Mouse (Mus musculus): ENCODE data around the gene Dync1li1. TPM values are rescaled to one million over a fixed set of nuclear protein-coding genes. Genes with fewer than 3 reads are reported as not detected.
A peak's percentile ranks its signal among the peaks of the same experiment; 100 is the strongest.
"Not testable (repeated sequence)": the region's sequence is repeated elsewhere in the genome, so short reads cannot be mapped to it uniquely, and the experiment has no call there.

Dync1li1 gene
- total RNA-seq, 2 experiments from 2014 or later: 31.3 to 34.1 TPM

DNA sequence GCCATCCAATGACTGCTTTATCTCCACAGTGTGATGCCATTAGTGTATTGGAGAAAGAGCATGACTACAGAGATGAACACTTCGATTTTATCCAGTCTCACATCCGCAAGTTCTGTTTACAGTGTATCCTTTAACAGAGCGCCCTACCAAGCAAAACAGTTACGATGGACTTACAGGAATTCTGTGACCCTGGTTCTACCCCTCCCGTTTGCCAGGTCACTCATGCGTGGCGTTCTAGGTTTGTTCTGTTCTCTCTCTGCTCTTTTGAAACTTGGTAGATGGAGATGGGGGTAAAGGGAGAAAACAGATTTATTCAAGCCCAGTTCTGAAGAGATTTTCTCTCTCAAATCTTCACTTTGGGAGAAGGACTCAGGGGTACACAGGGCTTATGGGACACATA, 24.9 kb downstream of the Dync1li1 start:
- intact Hi-C loops (cut with DNase I; ENCODE audit: low total_unique reads): no loop called here
- DNase-seq: no peak

DNA sequence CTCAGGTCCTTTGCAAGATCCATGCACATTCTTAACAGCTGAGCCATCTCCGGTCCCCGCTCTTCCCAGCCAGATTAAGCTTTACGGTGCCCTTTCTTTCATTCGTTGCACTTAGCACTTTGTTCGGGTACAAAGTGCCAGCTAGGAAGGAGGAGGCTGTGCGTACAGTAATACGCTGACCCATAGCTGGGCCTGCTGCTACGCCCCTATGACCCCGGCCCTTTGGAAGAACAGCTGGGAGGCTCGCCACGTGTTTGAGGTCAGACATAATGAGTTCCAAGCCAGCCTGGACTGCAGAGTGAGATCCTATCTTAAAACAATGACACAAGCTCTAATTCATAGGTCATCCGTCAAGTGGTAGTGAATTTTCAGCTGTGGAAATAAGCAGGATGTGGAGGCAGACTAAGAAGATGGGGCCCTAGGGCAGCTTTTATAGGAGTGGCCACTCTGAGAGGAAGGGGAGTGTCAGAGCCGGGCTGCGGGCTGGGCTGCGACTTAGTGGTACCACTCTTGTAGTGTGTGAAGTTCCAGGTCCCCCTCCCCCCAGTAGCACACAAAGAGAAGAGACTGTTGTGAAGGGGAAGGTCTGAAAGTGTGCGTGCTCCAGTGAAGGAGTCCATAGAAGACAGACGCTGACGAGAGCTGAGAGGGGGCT, 28.2 kb downstream of the Dync1li1 start:
- intact Hi-C loops (cut with DNase I; ENCODE audit: low total_unique reads): loop anchor here (2.0 kb wide), 1 partner anchor 34 kb away; no protein-coding TSS in a partner anchor
- DNase-seq: no peak

DNA sequence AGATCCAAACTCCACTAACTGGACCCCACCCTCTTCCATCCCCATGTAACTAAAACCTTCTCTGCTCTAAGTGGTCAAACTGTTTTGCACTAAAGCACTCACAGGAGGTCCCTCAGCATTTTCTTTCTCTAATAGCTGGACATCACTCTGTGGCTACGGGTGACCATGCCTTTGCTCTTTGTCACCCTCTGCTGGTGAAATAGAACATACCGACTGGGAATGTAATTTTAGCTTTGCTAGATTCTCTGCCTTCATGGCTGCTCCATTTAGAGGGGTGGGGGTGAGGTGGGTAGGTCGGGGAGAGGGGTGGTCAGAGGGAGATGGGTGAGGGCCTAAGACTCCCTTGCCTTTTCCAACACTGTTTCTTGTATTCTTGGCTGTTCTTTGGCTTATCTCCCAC, 38.7 kb downstream of the Dync1li1 start:
- DNase-seq: no peak
- intact Hi-C loops (cut with DNase I; ENCODE audit: low total_unique reads): loop anchor here (2.0 kb wide), 1 partner anchor 79 kb away; no protein-coding TSS in a partner anchor

GRCm38 (mm10) chr9:114728432-114728831, 39.8 kb downstream of the Dync1li1 start:
- intact Hi-C loops (cut with DNase I; ENCODE audit: low total_unique reads); DNase-seq: not testable (repeated sequence)

DNA sequence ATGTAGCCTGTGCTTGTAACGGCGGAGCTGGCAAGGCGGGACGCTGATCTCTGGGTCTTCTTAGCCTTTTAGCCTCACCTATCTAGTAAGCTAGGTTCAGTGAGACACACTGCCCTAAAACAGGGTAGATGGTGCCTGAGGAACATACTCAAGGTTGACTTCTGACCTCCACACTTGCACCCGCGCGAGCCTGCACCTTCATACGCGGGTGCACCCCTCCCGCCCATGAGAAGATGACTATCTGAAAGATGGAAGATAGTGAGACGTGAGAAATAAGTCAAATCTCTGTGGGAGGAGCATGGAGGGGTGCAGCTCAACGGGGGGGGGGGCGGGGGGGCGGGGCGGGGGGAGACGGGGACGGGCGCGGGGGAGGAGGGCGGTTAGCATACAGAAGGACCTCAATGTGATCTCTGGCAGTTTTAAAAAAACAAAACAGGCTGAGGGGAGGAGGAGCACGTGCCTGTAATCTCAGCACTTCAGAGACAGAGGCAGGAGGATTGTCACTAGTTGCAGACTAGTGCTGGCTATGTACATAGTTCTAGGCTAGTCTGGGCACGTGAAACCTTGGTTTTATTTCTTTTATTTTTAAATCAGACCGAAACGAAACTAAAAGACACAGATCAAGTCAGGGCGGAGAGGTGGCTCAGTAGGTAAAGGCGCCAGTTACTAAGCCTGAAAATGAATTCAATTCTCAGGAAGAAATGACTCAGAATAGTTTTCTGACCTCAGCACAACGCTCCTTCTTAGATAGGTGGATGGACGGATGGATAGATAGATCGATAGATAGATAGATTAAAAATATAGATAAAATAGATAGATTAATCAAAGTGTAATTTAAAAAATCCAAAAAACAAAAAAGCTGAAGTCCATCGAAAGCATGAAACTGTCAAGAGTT, 41.6 kb downstream of the Dync1li1 start:
- no peak for DNase-seq
- intact Hi-C loops (cut with DNase I; ENCODE audit: low total_unique reads): no loop called here

DNA sequence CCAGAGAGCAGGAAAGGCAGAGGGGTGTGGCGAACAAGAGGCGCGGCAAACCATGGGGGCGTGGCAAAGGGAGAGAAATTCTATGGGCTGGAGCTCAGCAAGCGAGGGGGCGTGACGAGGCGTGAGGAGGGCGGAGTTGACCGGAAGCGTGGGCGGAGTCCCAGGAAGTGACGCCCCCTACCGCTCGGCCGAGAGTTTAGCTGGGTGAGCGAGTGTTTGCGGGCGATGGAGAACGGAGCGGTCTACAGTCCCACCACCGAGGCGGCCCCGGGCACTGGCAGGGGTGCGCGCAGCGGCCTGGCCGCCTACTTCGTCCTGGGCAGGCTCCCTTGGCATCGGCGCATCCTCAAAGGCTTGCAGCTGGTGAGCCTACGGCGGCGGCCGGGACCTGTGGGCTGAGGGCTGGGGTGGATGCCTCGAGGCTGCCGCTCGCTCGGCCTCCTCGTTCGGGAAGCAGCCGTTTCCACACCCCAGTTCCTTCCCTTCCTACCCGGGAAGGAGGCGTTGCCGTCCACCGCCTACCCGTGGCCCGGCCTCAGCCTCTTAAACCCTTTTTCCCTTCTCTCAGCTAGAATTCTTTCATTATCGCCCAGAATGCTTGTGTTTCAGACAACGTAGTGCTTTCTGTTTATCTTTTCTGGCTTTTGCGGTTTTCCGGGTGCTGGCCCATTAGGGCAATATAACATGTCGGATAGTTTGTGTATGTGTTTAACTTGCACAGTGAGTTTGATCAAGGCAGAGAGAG, 42.6 kb downstream of the Dync1li1 start, which contains the start of gene Cmtm6:
Cmtm6 (plus strand) TSS at position 106 of the 745 bp plus-strand sequence.
- intact Hi-C loops (cut with DNase I; ENCODE audit: low total_unique reads): no loop called here
- DNase-seq: peak; percentile 98

DNA sequence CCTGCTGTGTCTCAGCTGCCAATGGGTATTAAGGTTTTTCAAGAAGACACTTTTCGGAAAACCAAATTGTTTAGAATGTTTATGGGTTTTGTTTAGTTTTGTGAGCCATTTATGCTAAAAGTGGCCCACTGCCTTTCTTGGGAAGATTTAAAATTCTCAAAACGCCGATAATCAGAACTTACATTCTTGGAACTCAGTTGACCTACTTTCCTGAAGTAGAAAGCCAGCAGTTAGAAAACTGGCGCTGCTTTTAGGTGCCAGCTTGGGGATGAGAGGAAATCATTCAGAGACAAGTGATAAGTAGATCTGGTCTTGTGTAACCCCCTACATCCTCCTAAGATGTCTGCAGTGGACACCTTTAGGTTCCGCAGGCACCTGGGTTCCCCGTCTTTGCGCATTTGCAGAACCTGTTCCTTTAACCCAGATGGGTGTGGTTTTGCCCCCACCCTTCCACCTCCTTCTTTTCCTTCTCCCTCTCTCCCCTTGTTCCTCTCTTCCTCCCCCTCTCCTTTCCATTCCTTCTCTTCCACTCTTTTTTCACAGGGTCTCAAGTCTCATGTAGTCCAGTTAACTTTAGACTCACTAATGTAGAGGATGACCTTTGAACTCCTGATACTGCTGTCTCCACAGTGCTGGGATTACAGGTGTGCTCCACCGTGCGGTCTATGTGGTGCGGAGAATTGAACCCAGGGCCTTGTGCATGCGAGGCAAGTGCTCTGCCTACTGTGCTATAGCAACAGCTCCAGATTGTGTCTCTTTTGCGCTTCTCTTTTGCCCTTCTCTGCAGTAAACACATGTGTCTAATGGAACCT, 43.5 kb downstream of the Dync1li1 start:
- no peak for DNase-seq
- intact Hi-C loops (cut with DNase I; ENCODE audit: low total_unique reads): no loop called here

DNA sequence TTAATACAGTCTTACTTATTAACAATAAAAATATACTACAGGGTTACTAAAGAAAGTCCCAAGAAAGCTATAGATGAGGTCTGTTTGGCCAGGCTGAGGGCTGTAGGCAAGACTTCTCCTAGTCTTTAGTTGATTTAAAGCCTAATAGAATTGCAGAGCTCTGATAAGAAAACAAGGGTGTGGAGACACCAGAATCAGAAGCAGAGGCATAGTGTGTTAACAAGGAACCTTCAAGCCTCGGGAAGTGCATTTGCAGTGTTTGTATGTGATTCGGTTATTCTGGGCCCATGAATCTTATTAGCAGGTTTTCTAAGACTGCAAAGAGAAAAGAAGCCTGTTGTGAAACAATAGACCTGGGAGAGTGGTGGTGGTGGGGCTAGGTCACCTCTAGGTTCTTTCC, 44.6 kb downstream of the Dync1li1 start:
- DNase-seq: no peak
- intact Hi-C loops (cut with DNase I; ENCODE audit: low total_unique reads): no loop called here

- DNase-seq: no peak
- intact Hi-C loops (cut with DNase I; ENCODE audit: low total_unique reads): no loop called here
Measured at GRCm38 (mm10) chr9:114736442-114736841, 47.9 kb downstream of the Dync1li1 start.

DNA sequence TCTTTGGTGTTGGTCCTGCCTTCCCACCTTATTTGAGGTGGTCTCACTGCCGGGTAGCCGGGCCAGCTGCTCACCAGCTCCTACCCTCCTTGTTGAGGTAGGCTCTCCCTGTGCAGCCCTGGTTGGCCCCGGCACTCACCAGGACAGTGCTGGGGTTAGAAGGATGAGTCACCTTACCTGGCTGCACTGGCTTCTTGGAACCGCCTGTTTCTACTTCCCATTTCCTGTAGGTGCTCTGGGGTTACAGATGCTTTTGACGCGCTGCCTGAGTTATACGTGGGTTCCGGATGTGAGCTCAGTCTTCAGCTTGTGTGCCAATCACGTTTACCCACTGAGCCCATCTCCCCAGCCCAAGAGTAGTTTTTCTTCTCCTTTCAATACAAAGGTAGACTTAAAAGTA, 51.7 kb downstream of the Dync1li1 start:
- no peak for DNase-seq
- intact Hi-C loops (cut with DNase I; ENCODE audit: low total_unique reads): no loop called here

- intact Hi-C loops (cut with DNase I; ENCODE audit: low total_unique reads): no loop called here
- no peak for DNase-seq
Measured at GRCm38 (mm10) chr9:114742731-114743130, 54.1 kb downstream of the Dync1li1 start.

GRCm38 (mm10) chr9:114745163-114745562, 56.6 kb downstream of the Dync1li1 start:
- intact Hi-C loops (cut with DNase I; ENCODE audit: low total_unique reads): no loop called here
- no peak for DNase-seq

DNA sequence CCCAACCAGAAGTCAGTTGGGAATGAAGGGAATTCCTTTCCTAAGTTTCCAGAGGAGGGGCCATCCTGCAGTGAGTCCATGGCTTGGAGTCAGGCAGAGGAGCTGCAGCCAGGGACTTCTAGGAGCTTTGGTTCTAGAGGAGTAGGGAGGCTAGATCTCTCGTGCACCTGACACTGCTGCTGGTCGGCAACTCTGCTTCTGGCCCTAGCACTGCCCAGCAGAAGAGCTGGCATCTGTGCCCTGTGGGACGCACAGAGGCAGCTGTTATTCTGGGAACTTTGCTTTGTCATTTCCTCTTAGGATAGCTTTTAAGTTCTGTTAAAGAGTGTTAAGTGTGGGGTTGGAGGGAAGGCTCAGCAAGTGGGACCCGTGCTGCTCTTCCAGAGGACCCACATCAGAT, 57.1 kb downstream of the Dync1li1 start:
- no peak for DNase-seq
- intact Hi-C loops (cut with DNase I; ENCODE audit: low total_unique reads): no loop called here

DNA sequence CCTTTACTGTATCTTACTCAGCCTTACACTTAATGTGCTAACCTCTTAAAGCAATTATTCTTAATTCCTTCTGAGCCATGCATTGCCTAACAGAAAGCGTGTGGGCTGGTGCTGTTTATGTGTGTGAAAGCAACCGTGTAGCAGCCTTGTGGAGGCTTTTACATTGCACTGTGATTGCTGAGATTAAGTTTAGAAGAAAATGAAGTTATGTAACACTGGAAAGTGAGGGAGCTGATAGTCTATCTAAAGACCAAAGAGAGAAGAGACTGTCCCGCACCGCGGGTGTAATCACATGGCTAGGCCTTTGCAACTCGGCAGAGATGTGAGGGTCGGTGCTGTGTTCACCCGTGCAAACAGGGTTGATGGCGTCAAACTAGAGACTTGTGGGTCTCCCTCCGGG, 58.4 kb downstream of the Dync1li1 start:
- DNase-seq: no peak
- intact Hi-C loops (cut with DNase I; ENCODE audit: low total_unique reads): no loop called here

GRCm38 (mm10) chr9:114747466-114747865, 58.9 kb downstream of the Dync1li1 start:
- no peak for DNase-seq
- intact Hi-C loops (cut with DNase I; ENCODE audit: low total_unique reads): no loop called here

DNA sequence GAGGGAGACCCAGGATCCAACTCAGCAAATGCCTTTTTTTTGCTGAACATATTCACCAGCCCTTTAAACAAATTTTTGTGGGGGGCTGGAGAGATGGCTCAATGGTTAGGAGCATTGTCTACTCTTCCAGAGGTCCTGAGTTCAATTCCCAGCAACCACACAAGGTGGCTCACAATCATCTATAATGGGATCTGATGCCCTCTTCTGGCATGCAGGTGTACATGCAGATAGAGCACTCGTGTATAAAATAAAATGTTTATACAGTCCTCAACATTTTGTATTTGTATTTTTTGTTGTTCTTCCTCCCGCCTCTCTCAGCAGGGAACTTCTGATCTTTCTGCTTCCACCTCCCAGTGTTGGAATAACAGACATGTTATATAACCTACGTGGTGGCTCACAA, 63.0 kb downstream of the Dync1li1 start:
- DNase-seq: no peak
- intact Hi-C loops (cut with DNase I; ENCODE audit: low total_unique reads): loop anchor here (5.0 kb wide), 1 partner anchor 41 kb away; no protein-coding TSS in a partner anchor

GRCm38 (mm10) chr9:114752311-114752710, 63.7 kb downstream of the Dync1li1 start:
- DNase-seq: no peak
- intact Hi-C loops (cut with DNase I; ENCODE audit: low total_unique reads): loop anchor here (5.0 kb wide), 1 partner anchor 40 kb away; no protein-coding TSS in a partner anchor

GRCm38 (mm10) chr9:114752863-114753484, 64.4 kb downstream of the Dync1li1 start:
- peak; percentile 93 for DNase-seq
- intact Hi-C loops (cut with DNase I; ENCODE audit: low total_unique reads): loop anchor here (5.0 kb wide), 1 partner anchor 39 kb away; no protein-coding TSS in a partner anchor

GRCm38 (mm10) chr9:114758272-114758671, 69.7 kb downstream of the Dync1li1 start:
- DNase-seq: no peak
- intact Hi-C loops (cut with DNase I; ENCODE audit: low total_unique reads): no loop called here

All from gastrocnemius, postnatal 14 days (tissue).